Mouse (Mus musculus): ENCODE measurements around the gene Mapk6. TPM values are rescaled to one million over a fixed set of nuclear protein-coding genes. Genes with fewer than 3 reads are reported as not detected.

Gene Mapk6
- polyA plus RNA-seq, 1 experiment: 52.8 TPM

- Histone ChIP-seq H3K27me3 (ENCODE audit: control insufficient read depth, insufficient read depth, insufficient read length) (no peaks in the 10 kb centered on the region), H3K4me3 (no peak overlapping the region), H3ac (ENCODE audit: control insufficient read depth, insufficient read length) (no peak overlapping the region), H3K4me2 (ENCODE audit: low read depth) (no peak overlapping the region), H3K36me3 (ENCODE audit: control insufficient read depth, insufficient read depth) (no peaks in the 10 kb centered on the region), H3K79me2 (ENCODE audit: control insufficient read depth, insufficient read depth) (no peaks in the 10 kb centered on the region)
- TF ChIP-seq MAX (IDR thresholded peaks at IDR 0.05; ENCODE audit: low read depth) (no peak), MYOD1 (IDR thresholded peaks at IDR 0.05; ENCODE audit: control insufficient read depth in 1 of 3, insufficient read length in 2 of 3, low read depth in 2 of 3) (no peak), E2F4 (IDR thresholded peaks at IDR 0.05; ENCODE audit: insufficient read depth) (no peak), TCF12 (IDR thresholded peaks at IDR 0.05; ENCODE audit: insufficient read depth, poor library complexity, severe bottlenecking) (no peak), CEBPB (IDR thresholded peaks at IDR 0.05; ENCODE audit: insufficient read depth, poor library complexity, severe bottlenecking) (no peak), SRF (IDR thresholded peaks at IDR 0.05; ENCODE audit: control insufficient read depth, insufficient read length, low read depth) (no peak), USF1 (IDR thresholded peaks at IDR 0.05; ENCODE audit: low read depth) (no peak), POLR2AphosphoS2 (IDR thresholded peaks at IDR 0.05; ENCODE audit: insufficient read length, low read depth) (no peak), REST (IDR thresholded peaks at IDR 0.05; ENCODE audit: insufficient read depth, insufficient read length) (no peak), MYOG (IDR thresholded peaks at IDR 0.05; ENCODE audit: control insufficient read depth in 1 of 3, insufficient read depth in 1 of 3, insufficient read length in 2 of 3, low read depth in 2 of 3) (no peak), POLR2A (IDR thresholded peaks at IDR 0.05; ENCODE audit: insufficient read length, low read depth) (no peak), TCF3 (IDR thresholded peaks at IDR 0.05; ENCODE audit: insufficient read length, low read depth) (no peak)
These were observed 31.0 kb downstream of the Mapk6 start for GRCm38 (mm10) chr9:75378774-75379173.

GRCm38 (mm10) chr9:75376428-75376827 is 33.4 kb downstream of the Mapk6 start:
- no peak for TF ChIP-seq REST (IDR thresholded peaks at IDR 0.05; ENCODE audit: insufficient read depth, insufficient read length)
- TF ChIP-seq USF1 (IDR thresholded peaks at IDR 0.05; ENCODE audit: low read depth): no peak
- TF ChIP-seq POLR2AphosphoS2 (IDR thresholded peaks at IDR 0.05; ENCODE audit: insufficient read length, low read depth): no peak
- TF ChIP-seq SRF (IDR thresholded peaks at IDR 0.05; ENCODE audit: control insufficient read depth, insufficient read length, low read depth): no peak
- TF ChIP-seq TCF3 (IDR thresholded peaks at IDR 0.05; ENCODE audit: insufficient read length, low read depth): no peak
- no peak for TF ChIP-seq POLR2A (IDR thresholded peaks at IDR 0.05; ENCODE audit: insufficient read length, low read depth)
- no peak for TF ChIP-seq CEBPB (IDR thresholded peaks at IDR 0.05; ENCODE audit: insufficient read depth, poor library complexity, severe bottlenecking)
- no peak for TF ChIP-seq TCF12 (IDR thresholded peaks at IDR 0.05; ENCODE audit: insufficient read depth, poor library complexity, severe bottlenecking)
- TF ChIP-seq MYOD1 (IDR thresholded peaks at IDR 0.05; ENCODE audit: control insufficient read depth in 1 of 3, insufficient read length in 2 of 3, low read depth in 2 of 3): no peak
- TF ChIP-seq E2F4 (IDR thresholded peaks at IDR 0.05; ENCODE audit: insufficient read depth): no peak
- TF ChIP-seq MAX (IDR thresholded peaks at IDR 0.05; ENCODE audit: low read depth): no peak
- Histone ChIP-seq H3K4me2 (ENCODE audit: low read depth) (no peak overlapping the region), H3K4me3 (no peak overlapping the region), H3ac (ENCODE audit: control insufficient read depth, insufficient read length) (no peak overlapping the region), H3K79me2 (ENCODE audit: control insufficient read depth, insufficient read depth) (no peaks in the 10 kb centered on the region), H3K36me3 (ENCODE audit: control insufficient read depth, insufficient read depth) (no peaks in the 10 kb centered on the region), H3K27me3 (ENCODE audit: control insufficient read depth, insufficient read depth, insufficient read length) (no peaks in the 10 kb centered on the region)

- Histone ChIP-seq H3K79me2 (ENCODE audit: control insufficient read depth, insufficient read depth) (no peaks in the 10 kb centered on the region), H3K4me2 (ENCODE audit: low read depth) (no peak overlapping the region), H3K36me3 (ENCODE audit: control insufficient read depth, insufficient read depth) (no peaks in the 10 kb centered on the region), H3K4me3 (no peak overlapping the region), H3ac (ENCODE audit: control insufficient read depth, insufficient read length) (no peak overlapping the region), H3K27me3 (ENCODE audit: control insufficient read depth, insufficient read depth, insufficient read length) (no peaks in the 10 kb centered on the region)
- TF ChIP-seq USF1 (IDR thresholded peaks at IDR 0.05; ENCODE audit: low read depth): no peak
- TF ChIP-seq POLR2A (IDR thresholded peaks at IDR 0.05; ENCODE audit: insufficient read length, low read depth): no peak
- no peak for TF ChIP-seq POLR2AphosphoS2 (IDR thresholded peaks at IDR 0.05; ENCODE audit: insufficient read length, low read depth)
- no peak for TF ChIP-seq CEBPB (IDR thresholded peaks at IDR 0.05; ENCODE audit: insufficient read depth, poor library complexity, severe bottlenecking)
- TF ChIP-seq MYOG (IDR thresholded peaks at IDR 0.05; ENCODE audit: control insufficient read depth in 1 of 3, insufficient read depth in 1 of 3, insufficient read length in 2 of 3, low read depth in 2 of 3): no peak
- no peak for TF ChIP-seq SRF (IDR thresholded peaks at IDR 0.05; ENCODE audit: control insufficient read depth, insufficient read length, low read depth)
- no peak for TF ChIP-seq MAX (IDR thresholded peaks at IDR 0.05; ENCODE audit: low read depth)
- no peak for TF ChIP-seq MYOD1 (IDR thresholded peaks at IDR 0.05; ENCODE audit: control insufficient read depth in 1 of 3, insufficient read length in 2 of 3, low read depth in 2 of 3)
- TF ChIP-seq TCF12 (IDR thresholded peaks at IDR 0.05; ENCODE audit: insufficient read depth, poor library complexity, severe bottlenecking): no peak
- no peak for TF ChIP-seq E2F4 (IDR thresholded peaks at IDR 0.05; ENCODE audit: insufficient read depth)
- TF ChIP-seq TCF3 (IDR thresholded peaks at IDR 0.05; ENCODE audit: insufficient read length, low read depth): no peak
- no peak for TF ChIP-seq REST (IDR thresholded peaks at IDR 0.05; ENCODE audit: insufficient read depth, insufficient read length)
These were observed 34.2 kb downstream of the Mapk6 start for GRCm38 (mm10) chr9:75375606-75376005.

GRCm38 (mm10) chr9:75368779-75369178 is 41.0 kb downstream of the Mapk6 start:
- peak overlapping the region; percentile 30 for H3K4me2 ChIP-seq (ENCODE audit: low read depth)
- no peak overlapping the region for H3ac ChIP-seq (ENCODE audit: control insufficient read depth, insufficient read length)
- H3K4me3 ChIP-seq: no peak overlapping the region
- H3K79me2 ChIP-seq (ENCODE audit: control insufficient read depth, insufficient read depth): no peaks in the 10 kb centered on the region
- H3K36me3 ChIP-seq (ENCODE audit: control insufficient read depth, insufficient read depth): no peaks in the 10 kb centered on the region
- H3K27me3 ChIP-seq (ENCODE audit: control insufficient read depth, insufficient read depth, insufficient read length): no peaks in the 10 kb centered on the region
- peak; percentile 11; the same call in 1 of the 2 replicates for TF ChIP-seq CEBPB (IDR thresholded peaks at IDR 0.05; ENCODE audit: insufficient read depth, poor library complexity, severe bottlenecking)
- TF ChIP-seq SRF (IDR thresholded peaks at IDR 0.05; ENCODE audit: control insufficient read depth, insufficient read length, low read depth): no peak
- peak; percentile 21 for TF ChIP-seq TCF12 (IDR thresholded peaks at IDR 0.05; ENCODE audit: insufficient read depth, poor library complexity, severe bottlenecking)
- TF ChIP-seq MYOD1 (IDR thresholded peaks at IDR 0.05; ENCODE audit: control insufficient read depth in 1 of 3, insufficient read length in 2 of 3, low read depth in 2 of 3): peak in 2 of 3 experiments; percentile 59 to 85
- TF ChIP-seq E2F4 (IDR thresholded peaks at IDR 0.05; ENCODE audit: insufficient read depth): no peak
- peak in 1 of 3 experiments; percentile 31 for TF ChIP-seq MYOG (IDR thresholded peaks at IDR 0.05; ENCODE audit: control insufficient read depth in 1 of 3, insufficient read depth in 1 of 3, insufficient read length in 2 of 3, low read depth in 2 of 3)
- TF ChIP-seq POLR2A (IDR thresholded peaks at IDR 0.05; ENCODE audit: insufficient read length, low read depth): no peak
- no peak for TF ChIP-seq MAX (IDR thresholded peaks at IDR 0.05; ENCODE audit: low read depth)
- no peak for TF ChIP-seq POLR2AphosphoS2 (IDR thresholded peaks at IDR 0.05; ENCODE audit: insufficient read length, low read depth)
- TF ChIP-seq USF1 (IDR thresholded peaks at IDR 0.05; ENCODE audit: low read depth): peak; percentile 15

Data from myocyte (in vitro differentiated cells).